Mouse (Mus musculus) right cerebral cortex, postnatal 36 days (tissue): ENCODE measurements around the gene Tcam1.
"Not testable (repeated sequence)": the region's sequence is repeated elsewhere in the genome, so short reads cannot be mapped to it uniquely, and the experiment has no call there.

ENCODE experiments used
- DNase-seq, 2 experiments: peaks; one replicate each; pipeline ENCODE4 v3.0.0; 2022; ENCODE audit warnings: low spot score in 2 of 2, mixed read lengths in 1 of 2

Tcam1 gene

GRCm38 (mm10) chr11:106276454-106276853 is at the start of gene Tcam1:
TSS of gene Tcam1 (plus strand) at chr11:106276672.
- peak; percentile 86 to 87 for DNase-seq

- not testable (repeated sequence) for DNase-seq
These were observed 42.5 kb upstream of the Tcam1 start for GRCm38 (mm10) chr11:106233978-106234377.

DNA sequence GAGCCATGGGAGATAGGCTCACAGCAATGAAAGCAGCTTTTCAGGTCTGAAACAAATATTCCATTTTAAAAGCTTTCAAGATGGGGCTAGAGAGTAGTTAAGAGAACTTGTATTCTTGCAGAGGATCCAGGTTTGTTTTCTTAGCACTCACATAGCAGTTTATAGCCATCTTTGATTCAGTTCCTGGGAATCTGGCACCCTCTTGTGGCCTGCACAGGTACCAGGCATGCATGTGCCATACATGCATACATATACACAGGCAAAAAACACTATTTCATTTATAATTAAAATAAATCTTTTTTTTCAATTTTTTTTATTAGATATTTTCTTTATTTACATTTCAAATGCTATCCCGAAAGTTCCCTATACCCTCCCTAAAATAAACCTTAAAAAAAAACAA is 29.6 kb upstream of the Tcam1 start:
- no peak for DNase-seq

- DNase-seq, result no peak
These were observed 27.1 kb upstream of the Tcam1 start for GRCm38 (mm10) chr11:106249326-106249725.

DNA sequence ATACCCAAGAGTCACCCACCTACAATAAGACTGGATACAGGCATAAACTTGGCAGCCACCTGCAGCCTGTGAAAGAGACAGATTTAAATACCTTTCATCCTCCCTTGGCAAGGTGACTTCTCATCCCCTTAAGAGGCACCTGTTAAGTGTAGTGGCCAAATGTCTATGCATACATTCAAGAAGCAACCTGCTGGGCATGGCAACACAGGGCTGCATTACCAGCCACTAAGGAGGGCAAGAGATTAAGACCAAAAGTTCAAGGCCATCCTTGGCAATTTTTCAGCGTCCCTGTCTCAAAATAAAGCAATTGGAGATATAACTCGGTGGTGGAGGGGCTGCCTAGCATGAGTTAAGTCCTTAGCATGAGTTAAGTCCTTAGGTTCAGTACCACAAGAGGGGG is 21.7 kb upstream of the Tcam1 start:
- DNase-seq, result no peak

DNA sequence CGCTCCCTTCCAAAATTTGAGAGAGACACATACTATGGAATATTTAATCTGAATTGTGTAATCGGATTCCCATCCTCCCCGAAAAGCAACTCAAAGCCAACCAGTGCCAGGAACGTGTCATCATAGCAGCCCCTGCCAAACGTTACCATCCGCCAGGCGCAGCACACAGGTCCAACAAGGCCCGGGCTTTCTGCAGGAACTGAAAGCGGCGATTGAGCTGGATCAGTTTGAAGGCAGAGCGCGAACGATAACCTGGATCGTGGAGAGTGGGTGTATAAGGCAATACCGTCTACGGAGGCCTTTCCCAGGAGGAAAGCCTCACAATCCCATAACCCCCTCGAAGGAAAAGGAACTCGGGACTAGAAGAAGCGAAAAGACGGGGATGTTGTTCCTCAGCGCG is 21.3 kb upstream of the Tcam1 start:
- no peak for DNase-seq

DNA sequence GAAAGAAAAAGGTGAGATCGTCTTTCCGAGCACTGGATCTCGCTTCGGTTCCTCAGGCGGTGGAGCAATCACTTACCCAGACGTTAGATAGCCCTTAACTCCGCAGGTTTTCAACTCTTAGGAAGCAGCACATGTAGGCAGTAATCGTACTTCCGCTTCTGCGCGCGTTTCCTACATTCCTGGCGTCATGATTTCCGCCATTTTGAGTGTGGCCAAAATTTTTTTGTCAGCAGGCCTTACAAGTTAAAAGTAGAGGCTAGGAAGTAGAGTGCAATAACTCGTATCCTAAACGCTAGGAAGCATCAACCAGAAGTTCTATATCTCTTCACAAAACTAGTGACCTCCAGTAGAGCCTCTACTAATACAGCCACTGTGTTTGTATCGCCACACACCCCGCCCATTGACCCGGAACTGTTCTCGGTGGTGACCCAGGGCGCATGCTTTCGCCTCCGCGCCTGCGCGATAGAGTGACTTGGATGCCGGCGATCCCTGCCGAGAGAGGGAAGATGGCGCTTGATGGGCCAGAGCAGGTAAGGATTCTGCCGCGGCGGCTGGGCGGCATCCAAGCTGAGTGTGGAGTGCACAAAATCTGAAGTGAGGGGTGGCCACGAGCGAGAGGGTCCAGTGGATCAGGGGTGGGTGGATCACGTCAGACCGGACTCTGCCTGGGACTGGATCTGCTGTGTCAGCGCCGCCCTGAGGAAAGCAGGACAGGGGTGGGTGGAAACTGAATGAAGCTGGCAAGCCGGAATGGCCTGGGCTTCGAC is 20.6 kb upstream of the Tcam1 start, which contains the start of the genes Ftsj3 and Psmc5:
Ftsj3 (minus strand) TSS at position 395 of the 767 bp plus-strand sequence.
Psmc5 (plus strand) TSS at position 470 of the 767 bp plus-strand sequence.
- DNase-seq, result peak; percentile 96 to 97

GRCm38 (mm10) chr11:106256775-106257174 is 19.7 kb upstream of the Tcam1 start:
- no peak for DNase-seq

- no peak for DNase-seq
These were observed 15.5 kb upstream of the Tcam1 start for GRCm38 (mm10) chr11:106260826-106261450.

DNA sequence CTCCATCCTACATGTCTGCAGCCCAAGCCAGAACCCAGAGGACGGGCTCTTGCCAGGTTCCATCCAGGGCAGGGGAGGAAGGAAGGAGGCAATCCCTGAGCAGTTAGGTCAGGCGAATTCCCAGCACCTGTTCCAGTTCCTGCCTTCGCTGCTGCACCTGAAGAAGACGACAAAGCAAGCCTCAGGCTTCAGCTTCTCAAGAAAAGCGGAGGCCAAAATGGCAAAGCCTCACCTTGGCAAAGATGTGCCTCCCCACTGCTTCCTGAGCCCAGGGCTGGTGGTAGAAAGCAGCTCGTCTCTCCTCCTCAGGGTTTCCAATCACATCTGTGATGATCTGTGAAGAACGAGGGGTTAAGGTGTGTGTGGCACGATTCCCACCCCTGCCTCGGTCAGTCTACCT is 12.5 kb upstream of the Tcam1 start:
- no peak for DNase-seq

DNA sequence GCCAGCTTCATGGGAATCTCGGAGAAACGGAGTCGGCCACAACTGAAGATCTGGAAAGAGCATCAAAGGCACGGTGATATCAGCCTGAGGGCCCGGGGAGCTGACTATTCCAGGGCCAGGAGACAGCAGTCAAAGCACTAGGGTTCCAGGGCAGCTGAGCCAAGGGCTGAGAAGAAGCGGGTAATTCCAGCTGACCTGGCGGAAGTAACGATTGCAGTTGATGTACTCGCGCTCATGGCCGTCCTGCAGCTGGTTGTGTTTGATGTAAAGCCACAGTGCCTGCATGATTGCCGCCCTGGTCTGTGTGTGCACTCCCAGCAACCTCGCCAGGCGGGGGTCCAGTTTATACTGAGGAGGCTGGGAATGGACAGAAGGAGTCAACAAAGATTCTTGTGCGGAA is 11.5 kb upstream of the Tcam1 start:
- no peak for DNase-seq

DNA sequence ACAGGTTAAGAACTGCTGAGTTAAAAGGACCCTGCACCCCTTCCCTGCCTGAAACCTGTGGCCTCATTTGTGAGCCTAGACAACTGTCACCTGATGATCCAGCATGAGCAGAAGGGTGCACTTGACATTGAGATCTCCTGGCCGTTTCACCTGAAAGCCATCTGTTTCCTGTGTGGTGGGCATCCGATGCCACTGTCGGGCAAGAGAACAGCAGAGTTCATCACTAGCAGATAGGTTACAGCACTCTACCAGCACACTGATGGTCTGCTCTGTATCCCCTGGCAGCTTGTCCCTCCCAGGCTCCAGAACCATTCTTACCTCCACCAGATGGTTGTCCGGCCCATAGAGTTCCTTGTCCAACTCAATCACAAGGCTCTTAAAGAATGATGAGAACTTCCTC is 10.9 kb upstream of the Tcam1 start:
- DNase-seq, result no peak

GRCm38 (mm10) chr11:106266431-106266830 is 10.0 kb upstream of the Tcam1 start:
- DNase-seq, result no peak

GRCm38 (mm10) chr11:106267311-106267852 is 9.1 kb upstream of the Tcam1 start:
- no peak for DNase-seq

- DNase-seq, result no peak
These were observed 8.6 kb upstream of the Tcam1 start for GRCm38 (mm10) chr11:106267871-106268270.

DNA sequence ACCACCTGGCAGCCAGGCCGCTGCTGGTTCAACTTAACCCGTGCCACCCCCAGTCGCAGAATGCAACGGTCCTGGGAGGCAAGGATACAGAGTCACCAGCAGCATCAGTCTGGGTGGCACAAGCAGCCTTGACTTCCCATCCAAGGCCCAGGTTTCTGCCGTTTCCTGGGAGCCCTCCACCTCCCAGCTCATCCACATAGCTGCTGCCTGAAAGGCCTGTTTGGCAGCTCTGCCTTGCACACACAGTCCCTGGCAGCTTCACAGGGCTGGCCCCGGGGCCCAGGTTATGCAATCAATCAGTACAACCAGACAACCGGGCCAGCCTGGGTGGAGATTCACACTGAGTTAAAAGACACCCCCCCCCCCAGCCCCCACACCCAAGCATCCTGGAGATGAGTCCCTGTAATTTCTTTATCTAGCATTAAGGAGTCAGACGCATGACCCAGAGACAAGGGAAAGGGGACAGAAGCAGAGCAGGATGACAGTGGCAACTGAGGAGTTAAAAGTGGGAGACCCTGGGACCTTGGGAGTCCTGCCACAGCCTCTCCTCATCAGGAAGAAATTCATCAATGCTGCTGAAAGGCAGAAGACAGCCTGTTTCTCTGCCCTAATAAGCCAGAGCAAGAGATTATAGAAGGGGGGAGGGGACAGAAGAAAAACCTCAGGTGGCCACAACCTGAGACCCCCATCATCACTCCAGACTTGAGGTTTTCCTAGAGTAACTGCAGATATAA is 8.0 kb upstream of the Tcam1 start:
- DNase-seq, result peak; percentile 54 to 66

DNA sequence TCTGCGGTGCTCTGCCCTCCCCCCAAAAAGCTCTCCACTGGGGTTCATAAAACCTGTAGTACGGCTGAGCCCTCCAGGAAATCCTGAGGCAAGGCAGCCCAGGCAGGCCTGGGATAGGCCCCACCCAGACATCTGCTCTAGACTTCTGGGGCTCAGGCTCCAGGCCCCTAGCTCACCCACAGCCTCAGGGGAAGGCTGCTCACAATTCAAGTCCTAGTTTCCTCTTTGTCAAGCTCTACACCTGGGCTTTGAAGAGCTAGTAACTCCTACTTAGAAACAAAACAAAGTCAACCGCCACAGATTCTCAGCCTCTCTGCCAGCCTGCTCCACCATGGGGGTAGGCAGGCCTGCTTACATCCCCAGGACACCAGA is 7.4 kb upstream of the Tcam1 start:
- no peak for DNase-seq

DNA sequence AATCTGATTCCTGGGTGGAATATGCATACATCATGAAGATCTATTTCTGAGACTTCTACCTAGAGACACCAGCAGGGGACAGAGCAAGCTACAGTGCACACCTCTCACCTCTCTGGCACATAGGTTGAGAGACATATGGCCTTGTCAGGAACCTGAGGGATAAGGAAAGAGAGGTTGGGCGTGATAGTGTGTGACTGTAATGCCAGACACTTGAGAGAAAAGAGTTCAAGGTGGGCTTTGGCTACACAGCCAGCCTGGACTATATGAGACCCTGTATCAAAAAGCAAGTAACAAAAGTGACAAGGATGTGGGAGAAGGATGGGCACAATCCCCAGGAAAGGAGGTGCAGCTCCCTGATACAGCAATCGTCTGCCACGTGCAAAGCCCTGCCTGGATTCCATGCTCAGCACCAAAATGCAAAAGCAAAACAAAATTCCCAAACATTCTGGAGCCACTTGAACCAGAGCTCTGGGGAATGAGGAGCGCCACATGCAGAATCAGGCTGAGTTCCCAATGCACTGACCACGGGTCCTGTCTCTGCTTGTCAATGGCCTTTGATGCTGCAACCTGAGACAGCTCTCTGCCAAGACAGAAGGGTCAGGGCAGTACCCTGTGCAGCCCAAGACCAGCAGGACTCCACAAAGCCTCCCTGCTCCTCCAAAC is 5.2 kb upstream of the Tcam1 start:
- no peak for DNase-seq

- no peak for DNase-seq
These were observed 4.5 kb upstream of the Tcam1 start for GRCm38 (mm10) chr11:106271794-106272643.

- DNase-seq, result peak; percentile 99
These were observed 3.7 kb upstream of the Tcam1 start, which contains the start of gene Smarcd2 for GRCm38 (mm10) chr11:106272644-106273310. TSS of gene Smarcd2 (minus strand) at chr11:106272972.
